In the genomic region with DNA sequence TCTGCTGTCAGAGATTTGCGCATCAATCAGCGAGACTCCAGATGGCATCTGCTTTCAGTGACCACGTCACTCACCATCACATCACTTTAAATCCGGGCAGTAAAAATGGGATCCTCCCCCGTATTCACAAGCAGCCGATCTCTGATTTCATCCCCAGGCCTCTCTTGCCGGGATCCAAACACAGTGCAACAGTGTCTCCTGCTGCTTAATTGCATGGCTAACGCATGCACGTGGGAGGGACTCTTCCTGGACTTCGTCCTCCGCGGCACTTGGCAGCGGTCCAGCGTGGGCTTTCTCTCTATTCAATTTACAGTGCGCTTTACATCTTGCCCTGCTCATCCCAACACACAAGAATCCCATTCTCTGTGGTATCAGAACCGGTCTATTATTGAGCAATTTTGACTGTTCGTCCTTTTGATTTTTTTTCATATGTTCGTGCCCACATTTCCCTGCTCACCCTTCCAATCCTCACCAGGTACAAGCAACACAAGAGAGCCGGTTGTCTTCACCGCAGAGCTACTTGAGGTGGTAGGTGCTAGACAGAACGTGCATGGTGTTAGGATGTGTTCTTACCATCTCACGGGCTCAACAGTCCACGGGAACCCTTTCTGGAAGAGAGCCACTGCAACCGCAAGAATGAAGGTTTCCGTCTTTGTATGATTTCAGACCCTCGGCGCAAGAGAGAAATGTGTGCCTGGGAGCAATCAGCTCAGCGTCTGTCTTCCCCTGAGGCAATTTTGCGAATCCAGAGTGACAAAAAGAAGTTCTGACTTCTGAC, we compare ENCODE assay signal across 8 mouse cellular contexts.
A peak's percentile ranks its signal among the peaks of the same experiment; 100 is the strongest.
DNase-seq lines count a peak whose midpoint lies in the region; ATAC-seq lines count a peak whose summit lies in the region.

No protein-coding gene starts in this region.

- ATAC-seq in forebrain, embryonic 12.5 days (ENCODE audit: low FRiP score) = no peak
- ATAC-seq in intestine, embryonic 14.5 days (replicated peaks; ENCODE audit: low FRiP score, low TSS enrichment, low read depth) = peak; percentile 60
- no peak for ATAC-seq in megakaryocyte progenitor cell, adult 5-6 weeks (replicated peaks; ENCODE audit: poor library complexity)
- ATAC-seq in inflammation-experienced regulatory T-cells, adult 6 months = no peak

- H3K4me2 ChIP-seq in forebrain, embryonic 12.5 days = peak overlapping the region; percentile 47
- H3K4me2 ChIP-seq in intestine, embryonic 14.5 days (ENCODE audit: low read length) = peak overlapping the region; percentile 47

- no peaks in the 10 kb centered on the region for H3K36me3 ChIP-seq in forebrain, embryonic 12.5 days (replicated peaks)
- H3K36me3 ChIP-seq in intestine, embryonic 14.5 days (ENCODE audit: control insufficient read depth, insufficient read depth, low read length) = no peaks in the 10 kb centered on the region

- intact Hi-C loops in left cerebral cortex, postnatal 4 days (cut with DNase I) = loop anchor here (10.0 kb wide), 1 partner anchor 179 kb away; no protein-coding TSS in a partner anchor

- peaks cover 10% of the 10 kb centered on the region for H3K27me3 ChIP-seq in forebrain, embryonic 12.5 days
- peaks cover under 1% of the 10 kb centered on the region for H3K27me3 ChIP-seq in intestine, embryonic 14.5 days (replicated peaks; ENCODE audit: control insufficient read depth, insufficient read depth, low read length)

- 45% methylated on average over 29 of the region's 29 CpGs for WGBS in forebrain, embryonic 12.5 days
- WGBS in intestine, embryonic 14.5 days = 35% methylated on average over 29 of the region's 29 CpGs

- peaks cover 11% of the 10 kb centered on the region for H3K4me1 ChIP-seq in forebrain, embryonic 12.5 days
- peaks cover 9% of the 10 kb centered on the region for H3K4me1 ChIP-seq in intestine, embryonic 14.5 days (replicated peaks; ENCODE audit: control insufficient read depth, insufficient read depth, low read length)

- no peak overlapping the region for H3K27ac ChIP-seq in forebrain, embryonic 12.5 days
- no peak overlapping the region for H3K27ac ChIP-seq in intestine, embryonic 14.5 days (ENCODE audit: low read depth)

- H3K4me3 ChIP-seq in forebrain, embryonic 12.5 days (replicated peaks) = peak overlapping the region; percentile 15; the same call in 1 of the 2 replicates
- peak overlapping the region; percentile 11; the same call in 1 of the 2 replicates for H3K4me3 ChIP-seq in intestine, embryonic 14.5 days (ENCODE audit: low read depth, low read length)

- H3K9me3 ChIP-seq in forebrain, embryonic 12.5 days = no peaks in the 10 kb centered on the region
- no peaks in the 10 kb centered on the region for H3K9me3 ChIP-seq in intestine, embryonic 14.5 days (ENCODE audit: control insufficient read depth, low read length)

- peak; percentile 30 for DNase-seq in kidney, adult 18-20 months
- no peak for DNase-seq in kidney, adult 11 months
- peak; percentile 79 for DNase-seq in intestine, embryonic 14.5 days (ENCODE audit: low spot score)
- DNase-seq in left cerebral cortex, postnatal 4 days = peak; percentile 58
- peak; percentile 19 for DNase-seq in neural tube, embryonic 10.5 days (ENCODE audit: extremely low spot score, low spot score)

- H3K9ac ChIP-seq in forebrain, embryonic 12.5 days = no peak overlapping the region
- no peak overlapping the region for H3K9ac ChIP-seq in intestine, embryonic 14.5 days (ENCODE audit: low read length)
